ENCODE assay signal across 7 mouse cellular contexts in the genomic region with DNA sequence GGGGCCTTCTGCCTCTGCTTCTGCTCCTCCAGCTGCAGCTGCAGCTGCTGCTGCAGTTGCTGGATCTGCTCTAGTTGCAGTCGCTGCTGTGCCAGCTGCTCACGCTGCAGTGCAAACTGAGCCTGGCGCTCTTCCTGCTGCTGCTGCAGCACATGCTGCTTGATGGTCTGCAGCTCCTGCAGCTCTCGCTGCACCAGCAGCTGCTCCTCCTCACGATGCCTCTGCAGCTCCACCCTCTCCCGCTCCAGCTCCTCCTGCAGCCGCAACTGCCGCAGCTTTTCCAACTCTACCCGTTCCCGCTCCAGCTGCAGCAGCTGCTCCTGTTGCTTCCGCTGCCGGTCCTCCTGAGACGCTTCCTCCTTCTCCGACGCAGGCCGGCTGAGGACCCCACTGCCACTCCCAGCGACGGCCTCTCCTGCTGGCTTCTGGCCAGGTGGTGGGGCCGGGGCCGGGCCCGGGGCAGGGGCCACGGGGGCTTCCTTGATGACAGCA. TPM values are rescaled to one million over a fixed set of nuclear protein-coding genes. Genes with fewer than 3 reads are reported as not detected.
DNase-seq lines count a peak whose midpoint lies in the region; ATAC-seq and TF ChIP-seq lines count a peak whose summit lies in the region.

No protein-coding gene starts in this region.

- no peaks in the 10 kb centered on the region for H3K36me3 ChIP-seq in lung, postnatal 0 days (ENCODE audit: insufficient read depth, low read length)
- peaks cover 84% of the 10 kb centered on the region for H3K36me3 ChIP-seq in forebrain, postnatal 0 days (ENCODE audit: insufficient read depth)
- no peaks in the 10 kb centered on the region for H3K36me3 ChIP-seq in liver, adult 2 months (ENCODE audit: control insufficient read depth, insufficient read depth, low read length)

- TF ChIP-seq POLR2A in liver, adult 2 months (IDR thresholded peaks at IDR 0.05; ENCODE audit: extremely low read depth, insufficient read depth, low read length) = no peak

- H3K27me3 ChIP-seq in lung, postnatal 0 days (replicated peaks; ENCODE audit: insufficient read depth, low read length) = no peaks in the 10 kb centered on the region
- no peaks in the 10 kb centered on the region for H3K27me3 ChIP-seq in forebrain, postnatal 0 days (ENCODE audit: insufficient read depth, low read length)
- H3K27me3 ChIP-seq in liver, adult 2 months (ENCODE audit: control insufficient read depth, insufficient read depth, low read length) = peaks cover 10% of the 10 kb centered on the region; the same call in 1 of the 2 replicates

- H3K9me3 ChIP-seq in lung, postnatal 0 days (ENCODE audit: low read length) = no peaks in the 10 kb centered on the region
- no peaks in the 10 kb centered on the region for H3K9me3 ChIP-seq in forebrain, postnatal 0 days (ENCODE audit: low read length)

- 6% methylated on average over 22 of the region's 22 CpGs for WGBS in lung, postnatal 0 days
- WGBS in forebrain, postnatal 0 days = 18% methylated on average over 22 of the region's 22 CpGs
- WGBS in liver, adult 2 months = 18% methylated on average over 22 of the region's 22 CpGs

- ATAC-seq in lung, postnatal 0 days = no peak
- ATAC-seq in forebrain, postnatal 0 days = peak; percentile 26; the same call in 1 of the 2 replicates

- no peaks in the 10 kb centered on the region for H3K79me2 ChIP-seq in liver, adult 2 months (ENCODE audit: control insufficient read depth, insufficient read depth, low read length)

- peaks cover 7% of the 10 kb centered on the region for H3K4me1 ChIP-seq in lung, postnatal 0 days (ENCODE audit: insufficient read depth, low read depth, low read length)
- H3K4me1 ChIP-seq in forebrain, postnatal 0 days (ENCODE audit: insufficient read depth) = no peaks in the 10 kb centered on the region
- no peaks in the 10 kb centered on the region for H3K4me1 ChIP-seq in liver, adult 2 months (ENCODE audit: control insufficient read depth, insufficient read depth, low read length)

- H3K4me3 ChIP-seq in lung, postnatal 0 days (ENCODE audit: low read depth, low read length) = peak overlapping the region; percentile 15
- H3K4me3 ChIP-seq in forebrain, postnatal 0 days (ENCODE audit: low read depth, low read length) = no peak overlapping the region
- peak overlapping the region; percentile 33; the same call in 1 of the 2 replicates for H3K4me3 ChIP-seq in liver, adult 2 months (ENCODE audit: insufficient read depth, low read depth, low read length)

- no peak for TF ChIP-seq EP300 in lung, postnatal 0 days (IDR thresholded peaks at IDR 0.05)

- no peak for TF ChIP-seq CTCF in lung, postnatal 0 days (IDR thresholded peaks at IDR 0.05)
- no peak for TF ChIP-seq CTCF in forebrain, postnatal 0 days (IDR thresholded peaks at IDR 0.05; ENCODE audit: low read depth)
- TF ChIP-seq CTCF in liver, adult 2 months (IDR thresholded peaks at IDR 0.05; ENCODE audit: low read depth, low read length) = no peak

- no peak overlapping the region for H3K9ac ChIP-seq in lung, postnatal 0 days (replicated peaks; ENCODE audit: low read depth)
- H3K9ac ChIP-seq in forebrain, postnatal 0 days = no peak overlapping the region
- no peak overlapping the region for H3K9ac ChIP-seq in liver, adult 2 months (ENCODE audit: low read depth, low read length)

- H3K27ac ChIP-seq in lung, postnatal 0 days (ENCODE audit: low read length) = no peak overlapping the region
- no peak overlapping the region for H3K27ac ChIP-seq in forebrain, postnatal 0 days (ENCODE audit: low read depth, low read length)
- H3K27ac ChIP-seq in liver, adult 2 months (replicated peaks; ENCODE audit: insufficient read depth, low read depth, low read length) = no peak overlapping the region

- H3K4me2 ChIP-seq in lung, postnatal 0 days (replicated peaks; ENCODE audit: low read depth, low read length) = peak overlapping the region; percentile 43
- H3K4me2 ChIP-seq in forebrain, postnatal 0 days (ENCODE audit: low read depth) = no peak overlapping the region

- peak; percentile 35 for DNase-seq in lung, postnatal 0 days (ENCODE audit: low spot score)
- DNase-seq in lung, postnatal 25 days (ENCODE audit: low spot score) = no peak
- DNase-seq in forebrain, postnatal 0 days = peak; percentile 27
- no peak for DNase-seq in liver, adult 2 months (ENCODE audit: extremely low read depth, low read depth, low spot score)
- peak; percentile 29 for DNase-seq in retina, embryonic 14.5 days (ENCODE audit: low spot score)
- DNase-seq in layer of hippocampus, adult 18-20 months (ENCODE audit: low spot score in 2 of 2) = no peak
- no peak for DNase-seq in B cell, adult 2 months

RNA-seq across cellular contexts. Expression of a gene that starts 16.7 kb away (rescaled TPM):
- 29.3 and 34.6 TPM in 2 replicates for polyA plus RNA-seq in lung, postnatal 0 days (2015; fragmentation: Nextera tagmentation; extraction: Ambion mirVana)
- 24.5 and 27.9 TPM in 2 replicates for total RNA-seq in forebrain, postnatal 0 days (2014; rRNA removed)
- polyA plus RNA-seq in forebrain, postnatal 0 days (2015; fragmentation: Nextera tagmentation; extraction: Ambion mirVana) = 28.2 and 30.0 TPM in 2 replicates
- total RNA-seq in liver, adult 2 months (2014; rRNA removed) = 53.3 and 54.3 TPM in 2 replicates
- polyA plus RNA-seq in liver, adult 2 months (2012; rRNA removed) = 89.0 and 116 TPM in 2 replicates
- total RNA-seq in layer of hippocampus, adult 18-20 months (2021) = 10 to 100 TPM; 27.0 to 35.7 TPM

RNA-seq across cellular contexts. Expression of a gene that starts 28.0 kb away (rescaled TPM):
- polyA plus RNA-seq in lung, postnatal 0 days (2015; fragmentation: Nextera tagmentation; extraction: Ambion mirVana) = 19.7 and 20.4 TPM in 2 replicates
- 32.0 and 35.8 TPM in 2 replicates for total RNA-seq in forebrain, postnatal 0 days (2014; rRNA removed)
- 25.4 and 37.0 TPM in 2 replicates for polyA plus RNA-seq in forebrain, postnatal 0 days (2015; fragmentation: Nextera tagmentation; extraction: Ambion mirVana)
- 19.6 and 29.6 TPM in 2 replicates for total RNA-seq in liver, adult 2 months (2014; rRNA removed)
- polyA plus RNA-seq in liver, adult 2 months (2012; rRNA removed) = 79.8 and 97.5 TPM in 2 replicates
- total RNA-seq in layer of hippocampus, adult 18-20 months (2021) = 100 to 1,000 TPM in 1 of 2 experiments, 10 to 100 TPM in 1; 87.8 to 104 TPM

RNA-seq across cellular contexts. Expression of a gene that starts 30.9 kb away (rescaled TPM):
- 0.62 and 1.1 TPM in 2 replicates for polyA plus RNA-seq in lung, postnatal 0 days (2015; fragmentation: Nextera tagmentation; extraction: Ambion mirVana)
- total RNA-seq in forebrain, postnatal 0 days (2014; rRNA removed) = 0.10 TPM in 1 of 2 replicates, not detected in the other
- polyA plus RNA-seq in forebrain, postnatal 0 days (2015; fragmentation: Nextera tagmentation; extraction: Ambion mirVana) = not detected in 2 replicates
- 143 and 177 TPM in 2 replicates for total RNA-seq in liver, adult 2 months (2014; rRNA removed)
- 203 and 264 TPM in 2 replicates for polyA plus RNA-seq in liver, adult 2 months (2012; rRNA removed)
- total RNA-seq in layer of hippocampus, adult 18-20 months (2021) = not detected

RNA-seq across cellular contexts. Expression of a gene that starts 58.2 kb away (rescaled TPM):
- polyA plus RNA-seq in lung, postnatal 0 days (2015; fragmentation: Nextera tagmentation; extraction: Ambion mirVana) = 1.6 and 1.7 TPM in 2 replicates
- 2.9 and 3.4 TPM in 2 replicates for total RNA-seq in forebrain, postnatal 0 days (2014; rRNA removed)
- 1.4 and 1.5 TPM in 2 replicates for polyA plus RNA-seq in forebrain, postnatal 0 days (2015; fragmentation: Nextera tagmentation; extraction: Ambion mirVana)
- total RNA-seq in liver, adult 2 months (2014; rRNA removed) = 0.37 and 0.47 TPM in 2 replicates
- polyA plus RNA-seq in liver, adult 2 months (2012; rRNA removed) = 1.2 and 2.8 TPM in 2 replicates
- total RNA-seq in layer of hippocampus, adult 18-20 months (2021) = 1 to 10 TPM; 2.3 to 2.5 TPM

Comparison
In these comparisons a context has a peak if more than half of its experiments do, and no peak if none do; other contexts are left out.
1. DNase-seq: peak in lung, postnatal 0 days (single experiment), forebrain, postnatal 0 days (single experiment) and retina, embryonic 14.5 days (single experiment); none in lung, postnatal 25 days (single experiment), liver, adult 2 months (single experiment), layer of hippocampus, adult 18-20 months (0 of 2) and B cell, adult 2 months (0 of 2).
2. RNA of a gene that starts 30.9 kb away (total RNA-seq): 143 to 177 TPM in liver, adult 2 months; 0.10 TPM in forebrain, postnatal 0 days and not detected in layer of hippocampus, adult 18-20 months; every median in the first group is over 100 times any median in the second.